Mouse (Mus musculus) CD4-positive, CD25-positive, alpha-beta regulatory T cell (primary cell): Measurements from ENCODE around the gene Iqcg. TPM values are rescaled to one million over a fixed set of nuclear protein-coding genes. Genes with fewer than 3 reads are reported as not detected.

ENCODE experiments used
- polyA plus RNA-seq: library from polyadenylated mRNA; unstranded; fragments of 100-300 nt; shearing (Covaris generic); gene quantifications from one replicate; pipeline ENCODE4 v1.2.1, GENCODE M21; 2017

Iqcg gene
- polyA plus RNA-seq = 0.29 TPM

GRCm38 (mm10) chr16:33056095-33056785 is at the start of gene Iqcg, which contains the start of gene Rpl35a:
Gene Iqcg (minus strand): TSS chr16:33056218.
Gene Rpl35a (plus strand): TSS chr16:33056453.

GRCm38 (mm10) chr16:33062024-33062681 is 6.1 kb upstream of the Iqcg start, which contains the start of gene Lmln:
Gene Lmln (plus strand): TSS chr16:33062521.

Other genes starting within 250 kb of the Iqcg start
- not detected for gene Smbd1, start 245.7 kb downstream of the Iqcg start, polyA plus RNA-seq
- 71.2 TPM for gene Fyttd1, start 178.7 kb downstream of the Iqcg start, polyA plus RNA-seq
- gene Rubcn, start 178.5 kb downstream of the Iqcg start, polyA plus RNA-seq = 18.7 TPM
- gene Lrch3, start 142.1 kb downstream of the Iqcg start, polyA plus RNA-seq = 74.1 TPM
- gene Rpl35a, start 235 bp upstream of the Iqcg start, polyA plus RNA-seq = 679 TPM
- gene Lmln, start 6.3 kb upstream of the Iqcg start, polyA plus RNA-seq = 0.59 TPM
- 29.5 TPM for gene Osbpl11, start 128.9 kb upstream of the Iqcg start, polyA plus RNA-seq
- gene Snx4, start 195.2 kb upstream of the Iqcg start, polyA plus RNA-seq = 137 TPM